Comparison of ENCODE assay signal across 23 mouse cellular contexts in genomic region chr11:34220596-34220995, GRCm38 (mm10). TPM values are rescaled to one million over a fixed set of nuclear protein-coding genes. Genes with fewer than 3 reads are reported as not detected.
DNase-seq lines count a peak whose midpoint lies in the region; ATAC-seq and TF ChIP-seq lines count a peak whose summit lies in the region.
"Not testable (repeated sequence)": the region's sequence is repeated elsewhere in the genome, so short reads cannot be mapped to it uniquely, and the experiment has no call there.
"Had no signal": no experiment of that assay in that cellular context is flagged by ENCODE, and none has a peak within 500 bp of the region (broad histone marks: within the 10 kb centered on the region; RNA-seq: fewer than 3 reads in every experiment).

No protein-coding gene starts in this region.

- peak overlapping the region; percentile 49; the same call in 1 of the 2 replicates for H3K9ac ChIP-seq in MEL (ENCODE audit: control insufficient read depth, low read depth, low read length, poor library complexity, severe bottlenecking)

- peak; percentile 61; the same call in 1 of the 2 replicates for ATAC-seq in granulocyte monocyte progenitor cell, adult 5-6 weeks (replicated peaks; ENCODE audit: poor library complexity, severe bottlenecking)
- ATAC-seq in megakaryocyte, adult 5-6 weeks (ENCODE audit: poor library complexity, severe bottlenecking), result peak; percentile 73

- not testable (repeated sequence) for H3K27me3 ChIP-seq in MEL (ENCODE audit: control insufficient read depth in 1 of 2, insufficient read depth in 2 of 2, low read length in 2 of 2)

- not testable (repeated sequence) for TF ChIP-seq POLR2A in MEL (IDR thresholded peaks at IDR 0.05; ENCODE audit: control insufficient read depth in 1 of 2, insufficient read depth in 1 of 2, low read depth in 1 of 2, low read length in 2 of 2, poor library complexity in 1 of 2); bone marrow, adult 2 months (IDR thresholded peaks at IDR 0.05; ENCODE audit: borderline replicate concordance, control insufficient read depth, low read depth, low read length); bone marrow macrophage, adult 2 months (IDR thresholded peaks at IDR 0.05; ENCODE audit: borderline replicate concordance, low read depth, low read length)

- H3K4me3 ChIP-seq in MEL (ENCODE audit: control insufficient read depth in 1 of 2, insufficient read depth in 1 of 2, low read depth in 2 of 2, low read length in 2 of 2), result peak overlapping the region; percentile 59 to 68
- H3K4me3 ChIP-seq in bone marrow, adult 2 months (replicated peaks; ENCODE audit: control insufficient read depth, low read depth, low read length), result peak overlapping the region; percentile 43
- peak overlapping the region; percentile 35; the same call in 1 of the 2 replicates for H3K4me3 ChIP-seq in bone marrow macrophage, adult 2 months (ENCODE audit: insufficient read depth, low read length)

- TF ChIP-seq CTCF in MEL (IDR thresholded peaks at IDR 0.05 in 2 of 3, conservative IDR thresholded peaks at IDR 0.05 in 1 of 3; ENCODE audit: control insufficient read depth in 1 of 3, insufficient read depth in 1 of 3, low read depth in 2 of 3, low read length in 3 of 3, poor library complexity in 1 of 3, severe bottlenecking in 1 of 3); bone marrow, adult 2 months (IDR thresholded peaks at IDR 0.05; ENCODE audit: control insufficient read depth, insufficient read depth, low read length); bone marrow macrophage, adult 2 months (IDR thresholded peaks at IDR 0.05; ENCODE audit: low read depth, low read length): not testable (repeated sequence)

- TF ChIP-seq EP300 in MEL (IDR thresholded peaks at IDR 0.05; ENCODE audit: low read depth in 1 of 2, low read length in 2 of 2), result not testable (repeated sequence)

- TF ChIP-seq RAD21 in MEL (IDR thresholded peaks at IDR 0.05; ENCODE audit: low read depth, low read length), result not testable (repeated sequence)

- DNase-seq in 416B (ENCODE audit: low read depth) (peak; percentile 43), A20 (ENCODE audit: low read depth, low spot score) (peak; percentile 49), MEL (ENCODE audit: low read depth, low spot score) (peak; percentile 71)

- whole genome bisulfite sequencing in bone marrow, adult 2 months, result 48% methylated on average over 4 of the region's 4 CpGs

- H3K9me3 ChIP-seq in MEL (replicated peaks; ENCODE audit: insufficient read depth, low read length), result not testable (repeated sequence)

- H3K4me1 ChIP-seq in MEL (ENCODE audit: control insufficient read depth in 1 of 2, insufficient read depth in 2 of 2, low read length in 2 of 2); bone marrow, adult 2 months (ENCODE audit: control insufficient read depth, insufficient read depth, low read length); bone marrow macrophage, adult 2 months (ENCODE audit: control insufficient read depth, insufficient read depth, low read length): not testable (repeated sequence)

- not testable (repeated sequence) for H3K79me2 ChIP-seq in MEL (ENCODE audit: control insufficient read depth, insufficient read depth, low read length, poor library complexity)

- H3K27ac ChIP-seq in MEL (ENCODE audit: control insufficient read depth, low read depth, low read length); bone marrow, adult 2 months (ENCODE audit: control insufficient read depth, insufficient read depth, low read depth, low read length, poor library complexity): not testable (repeated sequence)
- peak overlapping the region; percentile 40; the same call in 1 of the 2 replicates for H3K27ac ChIP-seq in bone marrow macrophage, adult 2 months (ENCODE audit: insufficient read depth, low read depth, low read length)

- not testable (repeated sequence) for H3K36me3 ChIP-seq in MEL (ENCODE audit: control insufficient read depth in 1 of 2, insufficient read depth in 2 of 2, low read length in 2 of 2)

TF ChIP-seq in MEL, 35 proteins besides CTCF, POLR2A, EP300 and RAD21:
- 0 out of 2 replicates have a peak, but pooled peaks have one; percentile 1 for TF ChIP-seq SMC3 (IDR thresholded peaks at IDR 0.05; ENCODE audit: low read depth, low read length)
TF ChIP-seq in MEL: peak in this region for 1; not testable (repeated sequence) for 34.

RNA-seq across cellular contexts. Expression of gene Foxi1, which starts 12.7 kb away (rescaled TPM):
- not detected in 2 replicates for total RNA-seq in MEL (2012; rRNA removed)
- polyA plus RNA-seq in MEL (2012; ENCODE audit: insufficient read depth in 1 of 2, insufficient read length in 2 of 2, low read depth in 1 of 2, low replicate concordance in 2 of 2, missing spikeins in 1 of 2), result not detected
- polyA plus RNA-seq in bone marrow, adult 2 months (2011; ENCODE audit: insufficient read depth, insufficient read length, low replicate concordance, missing spikeins), result not detected in 2 replicates
- not detected in 2 replicates for polyA plus RNA-seq in bone marrow macrophage, adult 2 months (2012; ENCODE audit: insufficient read depth, insufficient read length, missing spikeins)
- total RNA-seq in granulocyte monocyte progenitor cell, adult 5-6 weeks (2014; fragmentation: Nextera tagmentation), result not detected in 2 replicates
- not detected in 2 replicates for total RNA-seq in granulocyte monocyte progenitor cell, adult 5-6 weeks (2017)
- not detected in 2 replicates for total RNA-seq in megakaryocyte, adult 5-6 weeks (2015)
- not detected in 2 replicates for total RNA-seq in megakaryocyte, adult 5-6 weeks (2017)
- total RNA-seq: adrenal gland, adult 18-20 months; adrenal gland, adult 2 months; adrenal gland, adult 8-10 months; adrenal gland, postnatal 10 days; adrenal gland, postnatal 14 days; adrenal gland, postnatal 25 days; adrenal gland, postnatal 36 days; CH12.LX; ES-E14; G1E had no signal
- polyA plus RNA-seq: activated CD4-positive, CD25-positive, alpha-beta regulatory T cell, adult 4 months; adrenal gland, adult 2 months; brain, embryonic 14.5 days; C2C12; CD4-positive, CD25-positive, alpha-beta regulatory T cell, adult 4 months; cerebellum, adult 2 months; G1E; Patski had no signal
